Mouse (Mus musculus) yolk sac, embryonic 10.5 days (tissue): Measurements from ENCODE around the gene Stag1.
A peak's percentile ranks its signal among the peaks of the same experiment; 100 is the strongest.

Experiments used
- DNase-seq: peaks from one replicate; pipeline ENCODE4 v3.0.0-alpha.2; 2017; ENCODE audit warnings: low spot score

The Stag1 gene

DNA sequence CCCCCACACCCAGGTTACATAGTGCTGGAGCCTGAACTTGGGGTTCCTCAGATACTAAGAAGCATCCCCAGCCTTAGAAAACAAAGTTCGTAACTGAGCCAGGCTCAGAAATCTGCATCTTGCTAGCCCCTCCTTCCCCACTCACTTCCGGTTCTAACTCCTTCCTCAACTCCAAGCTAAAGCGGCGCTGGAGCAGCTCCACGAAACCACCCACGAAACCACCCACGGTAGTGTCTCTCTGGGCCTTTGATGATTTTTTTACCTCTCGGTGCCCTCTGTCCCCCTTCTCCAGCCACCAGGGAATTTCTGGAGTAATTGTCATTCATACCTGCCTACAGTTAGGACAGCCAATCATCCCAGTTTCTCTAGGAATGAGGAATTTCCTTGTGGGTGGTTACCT, at the start of gene Stag1:
TSS of gene Stag1 (plus strand) at position 253 of the 400 bp plus-strand sequence.
- DNase-seq: peak; percentile 60

- no peak for DNase-seq
Observed at GRCm38 (mm10) chr9:100548313-100548712, 49.3 kb upstream of the Stag1 start.

- DNase-seq: no peak
Observed at GRCm38 (mm10) chr9:100555686-100556085, 41.9 kb upstream of the Stag1 start.

DNA sequence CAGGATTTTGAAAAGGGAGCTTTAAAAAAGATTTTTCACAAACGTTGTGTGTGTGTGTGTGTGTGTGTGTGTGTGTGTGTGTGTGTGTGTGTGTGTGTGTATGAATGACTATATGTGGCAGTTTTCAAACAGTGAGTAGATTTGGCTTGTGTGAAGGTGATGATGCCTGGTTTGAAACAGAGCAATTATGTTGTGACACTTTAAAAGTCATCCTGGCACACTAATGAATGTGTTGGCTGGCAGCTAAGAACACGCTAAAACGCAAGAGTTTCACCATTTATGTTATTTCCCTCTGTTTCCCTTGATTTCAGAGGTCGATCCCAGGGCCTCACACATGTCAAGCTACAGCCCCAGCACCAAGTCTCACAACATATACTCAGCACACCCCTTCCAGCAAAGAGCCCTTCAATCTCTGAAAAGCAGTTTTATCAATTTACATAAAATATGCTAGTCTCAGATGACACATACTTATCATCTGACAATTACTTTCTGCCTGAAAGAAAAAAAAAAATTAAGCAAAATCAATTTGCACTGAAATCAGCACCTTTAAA, 39.5 kb upstream of the Stag1 start:
- no peak for DNase-seq

- no peak for DNase-seq
Observed at GRCm38 (mm10) chr9:100558991-100559390, 38.6 kb upstream of the Stag1 start.

- DNase-seq: no peak
Observed at GRCm38 (mm10) chr9:100560251-100560890, 37.2 kb upstream of the Stag1 start.

- peak; percentile 42 for DNase-seq
Observed at GRCm38 (mm10) chr9:100569798-100570625, 27.6 kb upstream of the Stag1 start.

GRCm38 (mm10) chr9:100570626-100571233, 26.9 kb upstream of the Stag1 start, which contains the start of gene Slc35g2:
Slc35g2 (minus strand) TSS chr9:100571090.
- DNase-seq: peak; percentile 67

DNA sequence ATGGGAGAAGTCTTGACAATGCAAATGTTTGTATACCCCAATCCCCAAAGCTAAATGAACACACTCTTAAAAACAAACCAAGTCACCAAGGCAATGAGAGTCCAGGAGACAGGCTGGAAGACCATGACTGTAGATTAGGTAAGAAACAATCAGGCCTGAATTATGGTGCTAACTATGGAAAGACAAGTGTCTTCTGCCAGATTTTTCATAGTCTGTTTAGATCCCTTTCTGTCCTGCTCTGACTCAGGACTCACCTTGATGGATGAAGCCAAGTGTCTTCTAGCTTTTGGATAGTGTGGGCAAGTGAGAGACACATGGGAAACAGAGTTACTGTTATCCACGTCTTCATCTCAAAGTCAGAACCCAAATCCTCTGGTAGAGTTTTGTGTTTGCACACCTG, 26.1 kb upstream of the Stag1 start:
- no peak for DNase-seq

- no peak for DNase-seq
Observed at GRCm38 (mm10) chr9:100573300-100573699, 24.3 kb upstream of the Stag1 start.

- DNase-seq: no peak
Observed at GRCm38 (mm10) chr9:100573942-100574341, 23.7 kb upstream of the Stag1 start.

DNA sequence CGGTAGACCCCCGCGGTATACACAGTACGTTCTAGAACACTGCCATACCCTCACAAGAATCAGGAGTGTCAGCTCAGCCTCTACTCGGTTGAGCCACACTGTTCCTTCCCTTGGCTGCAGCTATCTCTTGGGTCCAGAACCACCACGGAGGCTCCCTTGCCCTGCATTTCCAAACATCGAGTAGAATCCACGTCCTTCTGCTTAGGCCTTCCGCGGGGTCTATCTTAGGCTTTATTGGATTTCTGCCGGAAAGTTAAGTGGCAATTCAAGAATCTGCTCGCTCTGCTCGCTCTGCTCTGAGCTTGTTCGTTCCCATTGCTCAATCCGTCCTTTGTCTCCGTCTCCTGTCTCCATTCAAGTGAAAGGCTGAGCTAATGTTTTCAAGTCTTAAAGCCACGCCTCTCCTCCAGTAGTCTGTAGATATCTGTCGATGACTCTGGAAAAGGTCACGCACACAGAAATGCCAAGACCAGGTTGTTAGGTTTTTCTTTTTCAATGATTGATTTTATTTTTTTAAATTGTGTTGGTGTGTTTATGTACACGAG, 17.3 kb upstream of the Stag1 start:
- peak; percentile 77 for DNase-seq

- DNase-seq: no peak
Observed at GRCm38 (mm10) chr9:100581543-100582492, 15.8 kb upstream of the Stag1 start.

DNA sequence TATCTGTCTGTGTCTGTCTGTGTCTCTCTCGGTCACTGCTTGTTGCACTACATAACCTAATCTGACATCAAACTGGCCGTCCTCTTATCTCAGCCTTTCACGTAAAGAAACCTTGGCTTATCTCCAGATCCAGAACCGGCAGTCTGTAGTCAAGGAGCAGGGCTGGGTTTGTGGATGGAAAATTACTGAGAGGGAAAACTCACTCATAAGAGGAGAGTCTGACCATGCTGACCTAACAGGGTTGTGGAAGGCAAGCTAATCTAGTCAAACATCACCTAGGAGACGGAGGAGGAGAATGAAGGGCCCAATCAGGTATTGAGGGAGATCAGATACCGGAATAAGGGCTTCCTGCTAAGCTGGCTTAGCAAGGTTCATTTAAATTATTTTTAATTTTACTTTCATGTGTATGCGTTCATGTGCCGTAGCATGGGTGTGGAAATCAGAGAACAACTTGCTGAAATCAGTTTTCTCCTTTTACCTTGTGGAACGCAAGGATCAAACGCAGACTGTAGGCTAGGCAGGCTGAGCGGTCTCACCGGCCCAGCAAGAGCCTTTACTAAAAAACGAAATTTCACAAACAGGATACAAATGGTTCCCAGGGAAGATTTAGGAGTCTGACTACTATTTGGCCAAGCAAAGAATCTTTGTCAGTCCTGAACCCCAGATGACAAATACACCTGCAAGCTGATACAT, 14.6 kb upstream of the Stag1 start:
- peak; percentile 77 for DNase-seq

- peak; percentile 73 for DNase-seq
Observed at GRCm38 (mm10) chr9:100584031-100584430, 13.6 kb upstream of the Stag1 start.

DNA sequence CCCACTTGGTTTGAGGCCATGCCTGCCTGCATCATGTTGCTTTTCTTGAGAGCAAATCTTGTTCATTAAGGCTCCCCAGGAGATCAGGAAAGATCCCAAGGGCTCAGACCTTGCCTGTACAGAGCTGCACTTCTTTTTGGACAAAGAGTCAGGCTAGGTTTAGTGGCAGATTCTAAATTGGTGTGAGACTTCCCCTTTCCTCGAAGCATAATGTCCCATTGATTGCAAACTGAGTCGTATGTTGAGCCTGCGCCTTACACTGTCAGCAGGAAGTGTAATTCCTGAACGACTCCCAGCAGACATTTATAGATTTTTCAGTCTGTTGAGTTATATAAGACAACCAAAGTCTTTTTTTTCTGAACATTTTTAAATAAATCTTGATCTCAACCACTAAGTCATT, 7.1 kb upstream of the Stag1 start:
- DNase-seq: no peak

DNA sequence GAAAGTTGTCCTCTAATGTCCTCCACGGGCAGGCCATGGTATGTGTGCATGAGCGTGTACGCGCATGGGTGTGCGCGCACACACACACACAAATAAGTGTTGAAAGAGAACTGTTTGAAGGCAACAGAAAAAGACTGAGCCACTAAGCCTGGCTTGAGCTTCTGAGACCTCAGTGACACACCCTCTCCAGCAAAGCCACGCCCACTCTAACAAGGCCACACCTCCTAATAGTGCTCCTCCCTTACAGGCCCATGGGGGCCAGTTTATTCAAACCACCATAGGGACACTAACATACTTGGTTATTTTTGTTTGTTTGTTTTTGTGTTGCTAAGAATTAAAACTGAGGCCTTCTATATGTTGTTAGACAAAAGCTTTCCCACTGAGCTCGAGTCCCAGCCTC, 1.3 kb upstream of the Stag1 start:
- DNase-seq: no peak

DNA sequence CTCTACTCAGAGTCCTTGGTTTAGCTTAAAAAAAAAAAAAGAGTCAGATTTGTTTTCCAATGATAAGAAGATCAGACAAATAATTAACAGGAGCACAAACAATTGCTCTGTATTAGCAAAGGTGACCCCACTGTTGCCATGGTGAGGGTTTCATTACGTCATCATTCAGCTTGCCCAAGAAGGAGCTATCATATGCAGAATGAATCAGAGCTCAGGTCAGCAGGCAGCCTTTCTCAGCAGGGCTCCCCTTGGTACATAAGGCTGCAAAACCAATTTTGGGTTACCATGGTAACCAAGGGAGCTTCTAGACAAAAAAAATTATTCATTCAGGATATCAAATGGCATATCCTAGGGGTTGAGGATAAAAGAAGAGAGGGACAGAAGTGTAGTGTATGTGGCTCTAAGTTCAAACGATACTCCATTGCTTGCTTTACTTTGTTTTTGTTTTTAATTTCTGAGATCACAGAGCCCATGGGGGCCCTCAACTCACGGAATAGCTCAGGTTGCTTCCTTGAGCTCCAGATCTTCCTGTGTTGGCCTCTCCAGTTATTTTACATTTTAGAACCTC, 2.2 kb downstream of the Stag1 start:
- DNase-seq: peak; percentile 69

DNA sequence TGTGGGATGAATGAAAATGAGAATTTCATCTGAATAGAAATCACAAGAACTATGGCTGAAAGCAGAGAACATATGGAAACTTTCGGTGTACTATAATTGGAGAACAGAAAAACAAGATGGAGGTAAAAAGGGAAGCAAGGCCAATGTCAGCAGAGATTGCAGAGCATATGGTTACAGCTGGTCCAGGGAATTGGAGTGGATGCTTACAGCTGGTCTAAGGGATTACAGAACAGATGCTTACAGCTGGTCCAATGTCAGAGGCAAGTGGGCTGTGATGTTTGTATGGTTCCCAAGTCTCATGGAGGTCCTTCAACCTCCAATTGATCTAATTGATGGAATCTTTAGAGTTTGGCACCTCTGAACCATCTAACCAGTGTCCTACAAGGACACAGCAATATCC, 4.5 kb downstream of the Stag1 start:
- DNase-seq: no peak

- no peak for DNase-seq
Observed at GRCm38 (mm10) chr9:100603156-100603555, 5.6 kb downstream of the Stag1 start.
